Mouse (Mus musculus): Measurements from ENCODE around the gene Acacb. TPM values are rescaled to one million over a fixed set of nuclear protein-coding genes. Genes with fewer than 3 reads are reported as not detected.

Acacb gene
- 0.35 and 0.65 TPM in 2 replicates for polyA plus RNA-seq (2015; fragmentation: Nextera tagmentation; extraction: Ambion mirVana)

GRCm38 (mm10) chr5:114146028-114146888, at the start of gene Acacb:
Acacb (plus strand) TSS chr5:114146535.
- H3K36me3 ChIP-seq (ENCODE audit: control insufficient read depth, insufficient read depth): no peaks in the 10 kb centered on the region
- peak within 1 kb of the TSS; percentile 22; the same call in 1 of the 2 replicates for H3K4me2 ChIP-seq (ENCODE audit: low read depth, low read length)
- H3K9ac ChIP-seq (ENCODE audit: low read depth, low read length): no peak within 1 kb of the TSS
- H3K27me3 ChIP-seq (ENCODE audit: control insufficient read depth, insufficient read depth, low read depth, low read length): no peaks in the 10 kb centered on the region
- H3K4me1 ChIP-seq (ENCODE audit: control insufficient read depth, low read depth, low read length): peaks cover 4% of the 10 kb centered on the region
- H3K27ac ChIP-seq (ENCODE audit: low read length): peak within 1 kb of the TSS; percentile 9
- ATAC-seq (ENCODE audit: low read depth): peak; percentile 87
- no peaks in the 10 kb centered on the region for H3K9me3 ChIP-seq (replicated peaks; ENCODE audit: control insufficient read depth, low read length)
- no peak within 1 kb of the TSS for H3K4me3 ChIP-seq (ENCODE audit: low read depth, low read length)
- WGBS (ENCODE audit: insufficient replicate concordance): 33% methylated on average over 19 of the region's 19 CpGs

GRCm38 (mm10) chr5:114099709-114100389, 46.5 kb upstream of the Acacb start:
- Histone ChIP-seq H3K4me3 (ENCODE audit: low read depth, low read length) (peak overlapping the region; percentile 78), H3K27ac (ENCODE audit: low read length) (no peak overlapping the region), H3K4me1 (ENCODE audit: control insufficient read depth, low read depth, low read length) (peaks cover 12% of the 10 kb centered on the region), H3K9ac (ENCODE audit: low read depth, low read length) (peak overlapping the region; percentile 80), H3K4me2 (ENCODE audit: low read depth, low read length) (peak overlapping the region; percentile 77), H3K9me3 (replicated peaks; ENCODE audit: control insufficient read depth, low read length) (no peaks in the 10 kb centered on the region), H3K36me3 (ENCODE audit: control insufficient read depth, insufficient read depth) (no peaks in the 10 kb centered on the region), H3K27me3 (ENCODE audit: control insufficient read depth, insufficient read depth, low read depth, low read length) (no peaks in the 10 kb centered on the region)
- ATAC-seq (ENCODE audit: low read depth): peak; percentile 86
- WGBS (ENCODE audit: insufficient replicate concordance): 7% methylated on average over 37 of the region's 37 CpGs

GRCm38 (mm10) chr5:114100390-114101099, 45.8 kb upstream of the Acacb start:
- H3K4me2 ChIP-seq (ENCODE audit: low read depth, low read length): peak overlapping the region; percentile 77
- no peak overlapping the region for H3K27ac ChIP-seq (ENCODE audit: low read length)
- peaks cover 2% of the 10 kb centered on the region; the same call in 1 of the 2 replicates for H3K36me3 ChIP-seq (ENCODE audit: control insufficient read depth, insufficient read depth)
- peaks cover 12% of the 10 kb centered on the region for H3K4me1 ChIP-seq (ENCODE audit: control insufficient read depth, low read depth, low read length)
- H3K9me3 ChIP-seq (replicated peaks; ENCODE audit: control insufficient read depth, low read length): no peaks in the 10 kb centered on the region
- no peaks in the 10 kb centered on the region for H3K27me3 ChIP-seq (ENCODE audit: control insufficient read depth, insufficient read depth, low read depth, low read length)
- 4% methylated on average over 64 of the region's 64 CpGs for WGBS (ENCODE audit: insufficient replicate concordance)
- peak; percentile 64 for ATAC-seq (ENCODE audit: low read depth)
- H3K9ac ChIP-seq (ENCODE audit: low read depth, low read length): peak overlapping the region; percentile 80
- H3K4me3 ChIP-seq (ENCODE audit: low read depth, low read length): peak overlapping the region; percentile 78

GRCm38 (mm10) chr5:114101873-114102272, 44.5 kb upstream of the Acacb start:
- Histone ChIP-seq H3K4me3 (ENCODE audit: low read depth, low read length) (no peak overlapping the region), H3K4me2 (ENCODE audit: low read depth, low read length) (no peak overlapping the region), H3K4me1 (ENCODE audit: control insufficient read depth, low read depth, low read length) (peaks cover 12% of the 10 kb centered on the region), H3K27ac (ENCODE audit: low read length) (no peak overlapping the region), H3K9me3 (replicated peaks; ENCODE audit: control insufficient read depth, low read length) (no peaks in the 10 kb centered on the region), H3K36me3 (ENCODE audit: control insufficient read depth, insufficient read depth) (peaks cover 4% of the 10 kb centered on the region; the same call in 1 of the 2 replicates), H3K9ac (ENCODE audit: low read depth, low read length) (no peak overlapping the region), H3K27me3 (ENCODE audit: control insufficient read depth, insufficient read depth, low read depth, low read length) (no peaks in the 10 kb centered on the region)
- WGBS (ENCODE audit: insufficient replicate concordance): 77% methylated on average over 4 of the region's 4 CpGs
- ATAC-seq (ENCODE audit: low read depth): no peak

- no peak for ATAC-seq (ENCODE audit: low read depth)
- no peak overlapping the region for H3K27ac ChIP-seq (ENCODE audit: low read length)
- no peak overlapping the region for H3K9ac ChIP-seq (ENCODE audit: low read depth, low read length)
- WGBS (ENCODE audit: insufficient replicate concordance): 29% methylated on average over 1 of the region's 1 CpGs
- no peaks in the 10 kb centered on the region for H3K27me3 ChIP-seq (ENCODE audit: control insufficient read depth, insufficient read depth, low read depth, low read length)
- no peak overlapping the region for H3K4me2 ChIP-seq (ENCODE audit: low read depth, low read length)
- H3K4me3 ChIP-seq (ENCODE audit: low read depth, low read length): no peak overlapping the region
- peaks cover 4% of the 10 kb centered on the region; the same call in 1 of the 2 replicates for H3K36me3 ChIP-seq (ENCODE audit: control insufficient read depth, insufficient read depth)
- peaks cover 12% of the 10 kb centered on the region for H3K4me1 ChIP-seq (ENCODE audit: control insufficient read depth, low read depth, low read length)
- H3K9me3 ChIP-seq (replicated peaks; ENCODE audit: control insufficient read depth, low read length): no peaks in the 10 kb centered on the region
Observed at GRCm38 (mm10) chr5:114102807-114103206, 43.5 kb upstream of the Acacb start.

- WGBS (ENCODE audit: insufficient replicate concordance): 78% methylated on average over 16 of the region's 16 CpGs
- H3K4me3 ChIP-seq (ENCODE audit: low read depth, low read length): no peak overlapping the region
- no peak overlapping the region for H3K4me2 ChIP-seq (ENCODE audit: low read depth, low read length)
- no peak for ATAC-seq (ENCODE audit: low read depth)
- no peaks in the 10 kb centered on the region for H3K27me3 ChIP-seq (ENCODE audit: control insufficient read depth, insufficient read depth, low read depth, low read length)
- H3K9me3 ChIP-seq (replicated peaks; ENCODE audit: control insufficient read depth, low read length): no peaks in the 10 kb centered on the region; the same call in 1 of the 2 replicates
- H3K27ac ChIP-seq (ENCODE audit: low read length): no peak overlapping the region
- H3K4me1 ChIP-seq (ENCODE audit: control insufficient read depth, low read depth, low read length): no peaks in the 10 kb centered on the region
- peaks cover 22% of the 10 kb centered on the region for H3K36me3 ChIP-seq (ENCODE audit: control insufficient read depth, insufficient read depth)
- no peak overlapping the region for H3K9ac ChIP-seq (ENCODE audit: low read depth, low read length)
Observed at GRCm38 (mm10) chr5:114106391-114106935, 39.9 kb upstream of the Acacb start.

GRCm38 (mm10) chr5:114113334-114113733, 33.0 kb upstream of the Acacb start:
- WGBS (ENCODE audit: insufficient replicate concordance): 77% methylated on average over 6 of the region's 6 CpGs
- Histone ChIP-seq H3K27ac (ENCODE audit: low read length) (no peak overlapping the region), H3K9me3 (replicated peaks; ENCODE audit: control insufficient read depth, low read length) (no peaks in the 10 kb centered on the region; the same call in 1 of the 2 replicates), H3K9ac (ENCODE audit: low read depth, low read length) (no peak overlapping the region), H3K4me2 (ENCODE audit: low read depth, low read length) (no peak overlapping the region), H3K4me1 (ENCODE audit: control insufficient read depth, low read depth, low read length) (no peaks in the 10 kb centered on the region), H3K27me3 (ENCODE audit: control insufficient read depth, insufficient read depth, low read depth, low read length) (no peaks in the 10 kb centered on the region), H3K36me3 (ENCODE audit: control insufficient read depth, insufficient read depth) (peaks cover 16% of the 10 kb centered on the region), H3K4me3 (ENCODE audit: low read depth, low read length) (no peak overlapping the region)
- ATAC-seq (ENCODE audit: low read depth): no peak

- Histone ChIP-seq H3K27me3 (ENCODE audit: control insufficient read depth, insufficient read depth, low read depth, low read length) (no peaks in the 10 kb centered on the region), H3K4me1 (ENCODE audit: control insufficient read depth, low read depth, low read length) (no peaks in the 10 kb centered on the region), H3K36me3 (ENCODE audit: control insufficient read depth, insufficient read depth) (no peaks in the 10 kb centered on the region; the same call in 1 of the 2 replicates), H3K4me3 (ENCODE audit: low read depth, low read length) (no peak overlapping the region), H3K9ac (ENCODE audit: low read depth, low read length) (no peak overlapping the region), H3K4me2 (ENCODE audit: low read depth, low read length) (no peak overlapping the region), H3K27ac (ENCODE audit: low read length) (no peak overlapping the region), H3K9me3 (replicated peaks; ENCODE audit: control insufficient read depth, low read length) (no peaks in the 10 kb centered on the region)
- no peak for ATAC-seq (ENCODE audit: low read depth)
- WGBS (ENCODE audit: insufficient replicate concordance): 62% methylated on average over 5 of the region's 5 CpGs
Observed at GRCm38 (mm10) chr5:114115030-114115429, 31.3 kb upstream of the Acacb start.

Data from liver, embryonic 16.5 days (tissue).